Mouse (Mus musculus) left cerebral cortex, postnatal 25 days (tissue): ENCODE results near the gene Aox4. TPM values are rescaled to one million over a fixed set of nuclear protein-coding genes. Genes with fewer than 3 reads are reported as not detected.

Experiments used
- DNase-seq, 2 experiments: peaks; one replicate each; pipeline ENCODE4 v3.0.0; 2022; ENCODE audit warnings: low spot score in 2 of 2, mixed read lengths in 1 of 2
- intact Hi-C: fragments of 180-260 bp; cut with DNase I; formaldehyde crosslinking; loops from one replicate; pipeline ENCODE4 v1.15.1; 2025
- total RNA-seq, 2 experiments: library from RNA; stranded (reverse); gene quantifications; 2 replicates each; pipeline ENCODE4 v1.2.3; 2021

The Aox4 gene
- total RNA-seq, result 1 to 10 TPM; 4.8 to 6.7 TPM

- DNase-seq, result peak; percentile 52 to 83
- intact Hi-C loops, result no loop called here
Measured at GRCm38 (mm10) chr1:58210203-58210602, at the start of gene Aox4. Aox4 (plus strand) TSS chr1:58210397.

- intact Hi-C loops, result no loop called here
- no peak for DNase-seq
Measured at GRCm38 (mm10) chr1:58169893-58170292, 40.3 kb upstream of the Aox4 start.

GRCm38 (mm10) chr1:58188514-58189175 is 21.6 kb upstream of the Aox4 start:
- intact Hi-C loops, result no loop called here

GRCm38 (mm10) chr1:58194317-58194716 is 15.9 kb upstream of the Aox4 start:
- no peak for DNase-seq
- intact Hi-C loops, result no loop called here

More at GRCm38 (mm10) chr1:58188514-58189175, 21.6 kb upstream of the Aox4 start:
- no peak for DNase-seq

GRCm38 (mm10) chr1:58194988-58195387 is 15.2 kb upstream of the Aox4 start:
- intact Hi-C loops, result no loop called here

GRCm38 (mm10) chr1:58195541-58195940 is 14.7 kb upstream of the Aox4 start:
- no peak for DNase-seq
- intact Hi-C loops, result no loop called here

More at GRCm38 (mm10) chr1:58194988-58195387, 15.2 kb upstream of the Aox4 start:
- DNase-seq, result no peak

GRCm38 (mm10) chr1:58197023-58197422 is 13.2 kb upstream of the Aox4 start:
- intact Hi-C loops, result no loop called here
- DNase-seq, result peak in 1 of 2 experiments; percentile 38

GRCm38 (mm10) chr1:58198386-58198785 is 11.8 kb upstream of the Aox4 start:
- no peak for DNase-seq
- intact Hi-C loops, result no loop called here

- no peak for DNase-seq
- intact Hi-C loops, result no loop called here
Measured at GRCm38 (mm10) chr1:58212805-58213204, 2.6 kb downstream of the Aox4 start.

GRCm38 (mm10) chr1:58213838-58214237 is 3.6 kb downstream of the Aox4 start:
- intact Hi-C loops, result no loop called here
- no peak for DNase-seq

- intact Hi-C loops, result no loop called here
- no peak for DNase-seq
Measured at GRCm38 (mm10) chr1:58215353-58215752, 5.2 kb downstream of the Aox4 start.

GRCm38 (mm10) chr1:58215956-58216532 is 5.8 kb downstream of the Aox4 start:
- intact Hi-C loops, result no loop called here
- DNase-seq, result peak in 1 of 2 experiments; percentile 10

GRCm38 (mm10) chr1:58221070-58221469 is 10.9 kb downstream of the Aox4 start:
- intact Hi-C loops, result no loop called here
- no peak for DNase-seq

GRCm38 (mm10) chr1:58221879-58222278 is 11.7 kb downstream of the Aox4 start:
- intact Hi-C loops, result no loop called here
- no peak for DNase-seq

- no peak for DNase-seq
- intact Hi-C loops, result no loop called here
Measured at GRCm38 (mm10) chr1:58228086-58228485, 17.9 kb downstream of the Aox4 start.

GRCm38 (mm10) chr1:58228916-58229315 is 18.7 kb downstream of the Aox4 start:
- DNase-seq, result no peak
- intact Hi-C loops, result no loop called here

GRCm38 (mm10) chr1:58229774-58230173 is 19.6 kb downstream of the Aox4 start:
- DNase-seq, result peak in 1 of 2 experiments; percentile 16
- intact Hi-C loops, result no loop called here

GRCm38 (mm10) chr1:58230542-58230941 is 20.3 kb downstream of the Aox4 start:
- no peak for DNase-seq
- intact Hi-C loops, result no loop called here

- DNase-seq, result no peak
- intact Hi-C loops, result no loop called here
Measured at GRCm38 (mm10) chr1:58235405-58235804, 25.2 kb downstream of the Aox4 start.

- DNase-seq, result no peak
- intact Hi-C loops, result no loop called here
Measured at GRCm38 (mm10) chr1:58237527-58238299, 27.5 kb downstream of the Aox4 start.

GRCm38 (mm10) chr1:58238440-58238839 is 28.2 kb downstream of the Aox4 start:
- intact Hi-C loops, result no loop called here
- no peak for DNase-seq
